Mouse (Mus musculus) heart, adult 2 months (tissue): ENCODE measurements at regions not wholly inside any gene's neighbourhood (a gene's known extent, or its start where the extent isn't known, plus 50 kb on each side); places are given as distances from the start of the nearest gene placed in this dataset.

Experiments used
- DNase-seq, 2 experiments: peaks; one replicate each; pipeline ENCODE4 v3.0.0; 2021
- H3K27ac ChIP-seq: fragments of 200-600 bp; 2 replicates; pipeline ENCODE4 v1.8.1; 2022
- H3K27me3 ChIP-seq: fragments of 200-500 bp; 2 replicates; pipeline ENCODE4 v1.6.1; 2012; ENCODE audit warnings: mild to moderate bottlenecking, low read length, inconsistent platforms, mixed read lengths; ENCODE audit not compliant: control insufficient read depth, insufficient read depth
- H3K36me3 ChIP-seq: fragments of 200-500 bp; 2 replicates; pipeline ENCODE4 v1.6.1; 2012; ENCODE audit warnings: low read length, inconsistent platforms; ENCODE audit not compliant: control insufficient read depth, insufficient read depth
- H3K4me1 ChIP-seq: fragments of 200-500 bp; 2 replicates; pipeline ENCODE4 v1.6.1; 2011; ENCODE audit warnings: low read length; ENCODE audit not compliant: control insufficient read depth, insufficient read depth
- H3K4me3 ChIP-seq: fragments of 200-600 bp; 2 replicates; pipeline ENCODE4 v1.8.1; 2022
- H3K79me2 ChIP-seq: fragments of 200-500 bp; replicated peaks from 2 replicates; pipeline ENCODE4 v1.6.1; 2012; ENCODE audit warnings: mild to moderate bottlenecking, inconsistent platforms, low read length, moderate library complexity, mixed read lengths; ENCODE audit not compliant: control insufficient read depth, insufficient read depth
- H3K9ac ChIP-seq: fragments of 200-500 bp; 2 replicates; pipeline ENCODE4 v1.6.1; 2012; ENCODE audit warnings: low read depth, mild to moderate bottlenecking, control low read depth, inconsistent platforms, low read length, mixed read lengths
- CTCF ChIP-seq: fragments of 200-600 bp; IDR thresholded peaks from 2 replicates; pipeline ENCODE4 v1.8.1; 2022; ENCODE audit warnings: antibody characterized with exemption, mild to moderate bottlenecking, moderate library complexity
- EP300 ChIP-seq: fragments of 200-500 bp; IDR thresholded peaks from 2 replicates; pipeline ENCODE4 v1.6.1; 2011; ENCODE audit warnings: low read depth, low read length, control low read depth; ENCODE audit not compliant: insufficient read depth
- POLR2A ChIP-seq: fragments of 200-500 bp; IDR thresholded peaks from 2 replicates; pipeline ENCODE4 v1.6.1; 2011; ENCODE audit warnings: mild to moderate bottlenecking, low read depth, low read length, control low read depth; ENCODE audit not compliant: insufficient read depth
- WGBS: fragments of 180-500 bp; shearing (Covaris S2); methylation state at CpG from one replicate; pipeline ENCODE4 v1.1.7; 2018; 5-methylcytosine and 5-hydroxymethylcytosine counted together
- intact Hi-C: fragments of 180-260 bp; cut with DNase I; formaldehyde crosslinking; loops from one replicate; pipeline ENCODE4 v1.15.1; 2025

DNA sequence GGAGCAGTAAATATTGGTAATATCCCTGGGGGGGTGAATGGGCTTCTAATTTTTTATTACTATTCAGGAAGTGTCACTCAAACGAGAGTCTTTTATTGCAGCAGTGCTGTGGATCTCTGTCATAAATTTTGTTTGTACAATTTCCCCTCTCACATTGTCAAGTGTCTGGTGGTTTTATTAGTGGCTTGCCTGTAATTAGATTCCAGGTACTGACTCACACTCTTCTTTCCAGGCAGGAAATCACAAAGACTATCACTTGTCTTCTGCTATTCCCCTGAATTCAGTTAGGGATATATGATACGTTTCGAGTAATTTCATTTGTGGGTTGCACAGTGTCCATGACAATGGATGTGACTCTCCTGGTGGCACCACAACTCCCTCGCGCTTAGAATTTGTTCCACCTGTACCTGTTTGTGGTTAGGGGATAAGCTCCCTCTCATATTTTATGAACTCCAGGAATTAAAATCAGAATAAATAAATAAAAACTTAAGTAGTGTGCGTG is 517.4 kb downstream of the Adgrl2 start:
- Histone ChIP-seq H3K27me3 (no peaks in the 10 kb centered on the region), H3K4me1 (no peaks in the 10 kb centered on the region), H3K27ac (no peak overlapping the region), H3K79me2 (no peaks in the 10 kb centered on the region), H3K4me3 (no peak overlapping the region), H3K36me3 (no peaks in the 10 kb centered on the region), H3K9ac (no peak overlapping the region)
- WGBS = 84% methylated on average over 6 of the region's 6 CpGs
- intact Hi-C loops = no loop called here
- no peak for DNase-seq
- TF ChIP-seq EP300 (no peak), CTCF (no peak), POLR2A (no peak)

DNA sequence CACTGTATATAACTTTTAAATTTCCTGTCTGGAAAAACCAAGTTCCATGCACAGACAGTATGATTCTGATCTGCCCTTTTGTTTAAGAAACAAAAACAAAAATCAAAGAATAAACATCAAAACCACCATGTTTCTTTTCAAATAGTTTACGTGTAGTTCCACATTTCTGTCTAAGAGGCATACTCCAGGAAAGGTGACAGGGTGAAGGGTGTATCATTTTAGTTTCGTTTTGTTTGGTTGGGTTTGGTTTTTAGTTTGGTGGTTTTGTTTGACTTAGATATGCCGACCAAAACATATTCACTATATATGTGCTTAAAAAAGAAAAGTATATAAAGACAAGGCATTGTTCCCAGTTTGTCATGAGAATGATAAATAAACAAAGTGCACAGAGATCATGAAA is 524.9 kb downstream of the Adgrl2 start:
- 71% methylated on average over 3 of the region's 3 CpGs for WGBS
- TF ChIP-seq POLR2A = no peak
- no peak for TF ChIP-seq CTCF
- TF ChIP-seq EP300 = no peak
- no peaks in the 10 kb centered on the region for H3K36me3 ChIP-seq
- H3K79me2 ChIP-seq = no peaks in the 10 kb centered on the region
- H3K27ac ChIP-seq = no peak overlapping the region
- no peaks in the 10 kb centered on the region for H3K4me1 ChIP-seq
- intact Hi-C loops = loop anchor here (5.0 kb wide), 1 partner anchor 563 kb away; no protein-coding TSS in a partner anchor
- DNase-seq = no peak
- no peak overlapping the region for H3K9ac ChIP-seq
- H3K4me3 ChIP-seq = no peak overlapping the region
- H3K27me3 ChIP-seq = no peaks in the 10 kb centered on the region

DNA sequence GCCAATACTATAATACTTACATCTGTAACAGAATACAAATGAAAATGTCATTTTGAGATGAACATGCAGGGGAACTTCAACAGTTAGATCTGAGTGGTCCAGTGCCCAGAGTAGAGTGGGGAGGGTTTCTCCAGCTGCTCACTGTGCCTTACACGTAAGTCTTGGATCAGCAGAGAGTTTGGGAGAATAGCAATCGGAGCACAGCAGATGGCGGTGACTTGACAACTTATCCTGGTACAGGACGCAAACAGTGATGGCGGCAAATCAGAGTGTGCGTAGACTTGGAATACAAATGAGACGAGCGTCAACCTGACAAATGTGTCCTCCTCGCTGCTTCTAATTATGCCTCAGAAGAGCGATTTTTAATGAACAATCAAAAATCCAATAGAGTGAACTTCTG is 527.6 kb downstream of the Adgrl2 start:
- Histone ChIP-seq H3K9ac (no peak overlapping the region), H3K36me3 (no peaks in the 10 kb centered on the region), H3K4me1 (no peaks in the 10 kb centered on the region), H3K27me3 (no peaks in the 10 kb centered on the region), H3K79me2 (no peaks in the 10 kb centered on the region), H3K4me3 (no peak overlapping the region), H3K27ac (no peak overlapping the region)
- no peak for DNase-seq
- TF ChIP-seq CTCF (no peak), EP300 (no peak), POLR2A (no peak)
- intact Hi-C loops = no loop called here
- WGBS = 94% methylated on average over 10 of the region's 10 CpGs

DNA sequence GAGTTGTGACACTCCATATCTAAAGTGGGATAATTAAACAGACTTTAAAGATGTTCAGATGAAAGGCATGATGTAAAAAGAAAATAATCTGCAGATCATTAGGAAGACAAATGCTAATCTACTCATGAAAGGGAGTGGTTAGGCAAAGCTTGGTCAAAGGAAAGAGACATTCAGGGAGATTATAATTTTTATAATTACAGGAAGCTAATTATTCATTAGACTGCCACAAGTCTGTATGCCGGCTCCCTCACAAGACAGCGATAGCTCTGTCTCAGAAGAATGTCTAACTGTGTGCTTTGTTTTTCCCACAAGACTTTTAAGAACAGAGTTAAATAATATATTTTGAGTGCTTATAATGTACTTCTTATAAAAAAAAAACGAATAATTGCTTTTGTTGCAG is 541.5 kb downstream of the Adgrl2 start:
- no peaks in the 10 kb centered on the region; the same call in 1 of the 2 replicates for H3K27me3 ChIP-seq
- TF ChIP-seq CTCF (no peak), EP300 (no peak), POLR2A (no peak)
- H3K79me2 ChIP-seq = no peaks in the 10 kb centered on the region
- H3K4me1 ChIP-seq = no peaks in the 10 kb centered on the region
- no peak for DNase-seq
- H3K27ac ChIP-seq = no peak overlapping the region
- intact Hi-C loops = no loop called here
- no peak overlapping the region for H3K4me3 ChIP-seq
- H3K9ac ChIP-seq = no peak overlapping the region
- 63% methylated on average over 3 of the region's 3 CpGs for WGBS
- H3K36me3 ChIP-seq = no peaks in the 10 kb centered on the region

DNA sequence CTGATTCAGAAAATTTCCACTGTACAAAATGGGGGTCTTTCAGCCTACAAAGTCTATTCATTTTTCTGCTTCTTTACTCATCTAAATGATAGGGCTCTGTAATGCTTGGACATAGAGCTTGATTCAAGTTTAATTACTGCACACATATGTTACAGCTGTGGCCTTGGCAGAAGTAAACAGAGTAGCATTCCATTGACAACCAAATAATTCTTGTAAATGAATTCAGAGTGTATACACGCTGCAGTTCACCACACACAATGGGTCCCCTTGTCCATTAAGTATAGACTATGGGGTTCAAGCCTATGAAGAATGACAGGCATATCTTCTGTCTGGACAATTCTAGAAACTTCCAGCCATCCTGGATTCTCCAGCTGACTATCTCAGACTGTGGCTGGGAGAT is 541.9 kb downstream of the Adgrl2 start:
- Histone ChIP-seq H3K27ac (no peak overlapping the region), H3K79me2 (no peaks in the 10 kb centered on the region), H3K4me3 (no peak overlapping the region), H3K4me1 (no peaks in the 10 kb centered on the region), H3K27me3 (no peaks in the 10 kb centered on the region; the same call in 1 of the 2 replicates), H3K9ac (no peak overlapping the region), H3K36me3 (no peaks in the 10 kb centered on the region)
- WGBS = 69% methylated on average over 1 of the region's 1 CpGs
- TF ChIP-seq CTCF = no peak
- no peak for TF ChIP-seq POLR2A
- no peak for TF ChIP-seq EP300
- DNase-seq = no peak
- intact Hi-C loops = no loop called here

DNA sequence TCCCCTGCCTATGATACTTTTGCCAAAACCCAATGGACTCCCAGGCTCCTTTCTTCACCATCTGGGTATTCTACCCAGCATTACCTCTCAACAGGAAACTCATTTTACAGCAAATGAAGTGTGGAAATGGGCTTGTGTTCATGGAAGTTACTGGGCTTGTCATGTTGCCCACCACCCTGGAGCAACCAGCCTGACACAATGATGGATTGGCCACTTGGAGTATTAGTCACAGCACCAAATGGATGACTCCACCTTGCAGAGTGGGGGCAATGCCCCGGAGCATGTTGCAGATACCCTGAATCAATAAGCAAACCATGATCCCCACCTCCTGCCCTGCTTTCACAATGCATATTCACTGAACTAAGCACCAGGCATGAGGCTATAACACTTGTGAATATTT is 543.5 kb downstream of the Adgrl2 start:
- no peaks in the 10 kb centered on the region; the same call in 1 of the 2 replicates for H3K27me3 ChIP-seq
- H3K79me2 ChIP-seq = no peaks in the 10 kb centered on the region
- no peak for DNase-seq
- no peaks in the 10 kb centered on the region for H3K4me1 ChIP-seq
- WGBS = 72% methylated on average over 1 of the region's 1 CpGs
- intact Hi-C loops = no loop called here
- no peak overlapping the region for H3K4me3 ChIP-seq
- H3K9ac ChIP-seq = no peak overlapping the region
- TF ChIP-seq EP300 (no peak), POLR2A (no peak), CTCF (no peak)
- H3K27ac ChIP-seq = no peak overlapping the region
- no peaks in the 10 kb centered on the region for H3K36me3 ChIP-seq
